Mouse (Mus musculus) cerebellum, adult 9-10 months (tissue): ENCODE results near the gene Lpin1.

ENCODE experiments used
- DNase-seq: peaks from one replicate; pipeline ENCODE4 v3.0.0; 2022

Gene Lpin1

GRCm38 (mm10) chr12:16515183-16515582 lies 95.6 kb downstream of the Lpin1 start:
- no peak for DNase-seq

GRCm38 (mm10) chr12:16512991-16513390 lies 97.8 kb downstream of the Lpin1 start:
- no peak for DNase-seq

- DNase-seq, result peak; percentile 36
Measured at GRCm38 (mm10) chr12:16509122-16509752, 101.5 kb downstream of the Lpin1 start.

- no peak for DNase-seq
Measured at GRCm38 (mm10) chr12:16506796-16507790, 103.7 kb downstream of the Lpin1 start.

- DNase-seq, result no peak
Measured at GRCm38 (mm10) chr12:16504244-16504643, 106.5 kb downstream of the Lpin1 start.

GRCm38 (mm10) chr12:16497960-16498359 lies 112.8 kb downstream of the Lpin1 start:
- DNase-seq, result no peak

- DNase-seq, result no peak
Measured at GRCm38 (mm10) chr12:16492713-16493112, 118.1 kb downstream of the Lpin1 start.

- no peak for DNase-seq
Measured at GRCm38 (mm10) chr12:16488899-16489298, 121.9 kb downstream of the Lpin1 start.

- no peak for DNase-seq
Measured at GRCm38 (mm10) chr12:16487453-16487852, 123.3 kb downstream of the Lpin1 start.
